Mouse (Mus musculus) G1E (cell line): ENCODE measurements around the gene Gnaq. TPM values are rescaled to one million over a fixed set of nuclear protein-coding genes. Genes with fewer than 3 reads are reported as not detected.

Source experiments
- ATAC-seq: 2 replicates; pipeline ENCODE4 v1.8.0; 2016; ENCODE audit warnings: mild to moderate bottlenecking; ENCODE audit not compliant: insufficient number of reproducible peaks, poor library complexity, low FRiP score, severe bottlenecking; ENCODE audit errors: extremely low read depth
- DNase-seq: peaks from one replicate; pipeline ENCODE4 v3.0.0; 2012; ENCODE audit warnings: low spot score
- H3K27me3 ChIP-seq: 2 replicates; pipeline ENCODE4 v1.6.1; 2012; ENCODE audit warnings: mild to moderate bottlenecking, low read length, inconsistent platforms; ENCODE audit not compliant: insufficient read depth
- H3K36me3 ChIP-seq: replicated peaks from 2 replicates; pipeline ENCODE3; 2012; ENCODE audit warnings: mild to moderate bottlenecking, inconsistent platforms
- H3K4me1 ChIP-seq: 2 replicates; pipeline ENCODE4 v1.6.1; 2012; ENCODE audit warnings: low read depth, low read length, inconsistent platforms, mixed read lengths; ENCODE audit not compliant: insufficient read depth
- H3K4me3 ChIP-seq: 2 replicates; pipeline ENCODE4 v1.5.1; 2012; ENCODE audit warnings: low read depth, mild to moderate bottlenecking, inconsistent platforms, low read length, moderate library complexity, mixed read lengths
- H3K9me3 ChIP-seq: replicated peaks from 2 replicates; pipeline ENCODE4 v1.6.1; 2012; ENCODE audit warnings: inconsistent platforms
- CTCF ChIP-seq: IDR thresholded peaks from 2 replicates; pipeline ENCODE4 v1.5.1; 2012; ENCODE audit warnings: low read depth, low read length, inconsistent platforms, mixed read lengths
- GATA1 ChIP-seq: IDR thresholded peaks from 2 replicates; pipeline ENCODE4 v1.6.1; 2012; ENCODE audit warnings: borderline replicate concordance, low read length, inconsistent platforms, mixed read lengths
- GATA2 ChIP-seq: IDR thresholded peaks from 2 replicates; pipeline ENCODE4 v1.6.1; 2012; ENCODE audit warnings: low read depth, low read length, inconsistent platforms, borderline replicate concordance
- POLR2AphosphoS5 ChIP-seq: IDR thresholded peaks from 2 replicates; pipeline ENCODE4 v1.6.1; 2012; ENCODE audit warnings: low read depth, low read length, inconsistent platforms; ENCODE audit not compliant: insufficient replicate concordance
- TAL1 ChIP-seq: conservative IDR thresholded peaks from 2 replicates; pipeline ENCODE4 v1.6.1; 2012; ENCODE audit warnings: low read depth, low read length, inconsistent platforms, mixed read lengths
- polyA plus RNA-seq: library from polyadenylated mRNA; stranded (reverse); fragments of >175 nt; gene quantifications from 2 replicates; pipeline ENCODE4 v1.2.3, GENCODE M21; 2012
- total RNA-seq, 2 experiments: library from RNA; stranded (forward) in 1 of 2; stranded (reverse) in 1 of 2; fragments of 200-1000 nt in 1 of 2; fragments of >200 nt in 1 of 2; fragmentation: Nextera tagmentation in 1 of 2; gene quantifications; 2 replicates each; pipeline ENCODE4 v1.2.3; 2014 to 2017

Gene Gnaq
- total and polyA plus RNA-seq, 3 experiments = 0.93 TPM; not detected in 2

- no peak overlapping the region for H3K4me3 ChIP-seq
- ATAC-seq (no peak), DNase-seq (no peak)
- H3K4me1 ChIP-seq = no peaks in the 10 kb centered on the region
- no peaks in the 10 kb centered on the region for H3K36me3 ChIP-seq
- TF ChIP-seq GATA1 (no peak), POLR2AphosphoS5 (no peak), CTCF (no peak), GATA2 (no peak), TAL1 (no peak)
- no peaks in the 10 kb centered on the region for H3K9me3 ChIP-seq
- H3K27me3 ChIP-seq = no peaks in the 10 kb centered on the region; the same call in 1 of the 2 replicates
Measured at GRCm38 (mm10) chr19:16189066-16189765, 56.6 kb downstream of the Gnaq start.

- H3K4me1 ChIP-seq = no peaks in the 10 kb centered on the region
- no peak for TF ChIP-seq CTCF
- TF ChIP-seq GATA2 = no peak
- TF ChIP-seq POLR2AphosphoS5 = no peak
- TF ChIP-seq GATA1 = no peak
- no peak for TF ChIP-seq TAL1
- no peaks in the 10 kb centered on the region for H3K36me3 ChIP-seq
- DNase-seq (no peak), ATAC-seq (no peak)
- no peaks in the 10 kb centered on the region; the same call in 1 of the 2 replicates for H3K27me3 ChIP-seq
- no peaks in the 10 kb centered on the region for H3K9me3 ChIP-seq
- H3K4me3 ChIP-seq = no peak overlapping the region
Measured at GRCm38 (mm10) chr19:16198162-16198561, 65.5 kb downstream of the Gnaq start.

GRCm38 (mm10) chr19:16201356-16201755, 68.7 kb downstream of the Gnaq start:
- no peaks in the 10 kb centered on the region; the same call in 1 of the 2 replicates for H3K27me3 ChIP-seq
- H3K4me3 ChIP-seq = no peak overlapping the region
- no peaks in the 10 kb centered on the region for H3K9me3 ChIP-seq
- no peaks in the 10 kb centered on the region for H3K4me1 ChIP-seq
- no peak for ATAC-seq
- no peak for TF ChIP-seq GATA2
- TF ChIP-seq GATA1 = no peak
- TF ChIP-seq TAL1 = no peak
- TF ChIP-seq CTCF = no peak
- TF ChIP-seq POLR2AphosphoS5 = no peak
- no peak for DNase-seq
- no peaks in the 10 kb centered on the region for H3K36me3 ChIP-seq

GRCm38 (mm10) chr19:16204776-16205680, 72.4 kb downstream of the Gnaq start:
- Histone ChIP-seq H3K4me3 (no peak overlapping the region), H3K4me1 (no peaks in the 10 kb centered on the region), H3K36me3 (no peaks in the 10 kb centered on the region), H3K9me3 (no peaks in the 10 kb centered on the region), H3K27me3 (no peaks in the 10 kb centered on the region)
- DNase-seq = no peak
- no peak for TF ChIP-seq GATA2
- ATAC-seq = no peak

- Histone ChIP-seq H3K4me1 (no peaks in the 10 kb centered on the region), H3K9me3 (no peaks in the 10 kb centered on the region), H3K27me3 (no peaks in the 10 kb centered on the region; the same call in 1 of the 2 replicates), H3K36me3 (no peaks in the 10 kb centered on the region), H3K4me3 (no peak overlapping the region)
- DNase-seq (no peak), ATAC-seq (no peak)
- TF ChIP-seq GATA1 = no peak
- TF ChIP-seq CTCF = no peak
- no peak for TF ChIP-seq POLR2AphosphoS5
- TF ChIP-seq TAL1 = no peak
- TF ChIP-seq GATA2 = no peak
Measured at GRCm38 (mm10) chr19:16209616-16210015, 77.0 kb downstream of the Gnaq start.

DNA sequence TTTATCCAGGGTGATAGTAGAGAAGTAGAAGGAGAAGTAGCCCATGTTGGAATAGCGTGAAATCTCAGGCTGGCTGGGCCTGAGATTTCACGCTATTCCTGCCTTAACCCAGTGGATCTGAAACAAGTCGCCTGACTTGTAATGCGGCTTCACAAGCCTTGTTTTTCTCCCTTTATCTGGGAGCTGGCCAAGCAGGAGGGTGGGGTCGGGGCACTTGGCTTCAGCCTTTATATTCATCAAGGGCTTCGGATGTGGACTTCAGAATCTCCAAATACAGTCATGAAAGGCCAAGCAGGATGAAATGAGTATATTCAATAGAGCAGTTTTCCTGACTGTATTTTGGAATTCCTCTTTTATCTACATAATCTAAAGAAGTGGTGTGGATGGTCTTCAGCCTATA, 82.3 kb downstream of the Gnaq start:
- Histone ChIP-seq H3K9me3 (no peaks in the 10 kb centered on the region), H3K36me3 (no peaks in the 10 kb centered on the region), H3K27me3 (peaks cover 2% of the 10 kb centered on the region), H3K4me3 (no peak overlapping the region), H3K4me1 (no peaks in the 10 kb centered on the region)
- TF ChIP-seq POLR2AphosphoS5 (no peak), GATA1 (no peak), GATA2 (no peak), TAL1 (no peak), CTCF (no peak)
- no peak for DNase-seq
- no peak for ATAC-seq
